Mouse (Mus musculus) erythroblast, adult 5-6 weeks (primary cell): Measurements from ENCODE around the gene Efcab6. TPM values are rescaled to one million over a fixed set of nuclear protein-coding genes. Genes with fewer than 3 reads are reported as not detected.
A peak's percentile ranks its signal among the peaks of the same experiment; 100 is the strongest.
"Not testable (repeated sequence)": the region's sequence is repeated elsewhere in the genome, so short reads cannot be mapped to it uniquely, and the experiment has no call there.

Experiments used
- ATAC-seq: replicated peaks from 2 replicates; pipeline ENCODE4 v1.8.0; 2016; ENCODE audit warnings: moderate number of reproducible peaks, mild to moderate bottlenecking, moderate TSS enrichment, inconsistent platforms; ENCODE audit not compliant: poor library complexity, low FRiP score, severe bottlenecking
- total RNA-seq, 2 experiments: library from RNA; stranded (forward) in 1 of 2; stranded (reverse) in 1 of 2; fragments of 150-400 nt in 1 of 2; fragments of 200-764, 138-1000 nt in 1 of 2; gene quantifications; 2 replicates each; pipeline versions ENCODE4 v1.2.3 to v1.2.4; 2015 to 2017; ENCODE audit warnings: low replicate concordance in 2 of 2

Efcab6 gene
- not detected in 2 replicates for total RNA-seq (2015; ENCODE audit: low replicate concordance)
- total RNA-seq (2017; ENCODE audit: low replicate concordance): not detected in 2 replicates

DNA sequence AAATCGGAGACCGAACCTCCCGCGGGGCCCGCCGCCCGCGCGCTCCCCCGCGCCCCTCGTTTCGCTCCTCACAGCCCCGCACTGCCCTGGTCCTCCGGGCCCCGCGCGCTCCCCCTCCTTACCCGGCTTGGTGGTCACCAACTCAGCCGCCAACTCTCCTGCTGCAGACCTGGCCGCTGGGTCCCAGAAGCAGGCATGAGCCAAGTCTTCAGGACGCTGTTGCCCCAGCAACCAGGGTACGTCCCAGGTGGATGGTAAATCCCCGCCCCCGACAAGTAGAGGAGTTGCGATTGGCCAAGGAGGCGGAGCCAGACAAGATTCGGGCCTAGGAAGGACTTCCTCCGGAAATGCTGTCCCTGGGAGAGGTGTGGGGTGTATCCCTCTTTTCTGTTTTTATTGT lies at the start of gene Efcab6:
TSS of gene Efcab6 (minus strand) at position 240 of the 400 bp plus-strand sequence.
- ATAC-seq: no peak

- no peak for ATAC-seq
These were observed 48.7 kb upstream of the Efcab6 start for GRCm38 (mm10) chr15:84113873-84114272.

DNA sequence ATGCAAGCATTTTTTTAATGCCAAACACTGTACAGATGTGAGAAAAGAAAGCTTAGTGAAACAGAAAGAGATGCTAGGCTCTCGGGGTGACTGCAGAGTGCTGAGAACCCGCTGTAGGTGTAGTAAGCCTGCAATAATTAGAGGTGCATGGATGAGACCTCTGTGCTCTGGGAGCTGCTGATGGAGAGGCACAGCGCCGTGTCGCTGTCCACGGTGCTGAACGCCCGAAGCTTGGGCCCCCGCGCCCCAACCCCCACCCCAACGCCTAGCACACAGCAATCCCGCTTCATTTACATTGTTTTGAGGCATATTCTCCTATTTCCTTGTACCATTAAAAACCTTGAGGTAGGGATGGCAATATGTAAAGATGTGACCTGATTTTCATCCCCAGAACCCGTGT lies 43.7 kb upstream of the Efcab6 start:
- ATAC-seq: no peak

DNA sequence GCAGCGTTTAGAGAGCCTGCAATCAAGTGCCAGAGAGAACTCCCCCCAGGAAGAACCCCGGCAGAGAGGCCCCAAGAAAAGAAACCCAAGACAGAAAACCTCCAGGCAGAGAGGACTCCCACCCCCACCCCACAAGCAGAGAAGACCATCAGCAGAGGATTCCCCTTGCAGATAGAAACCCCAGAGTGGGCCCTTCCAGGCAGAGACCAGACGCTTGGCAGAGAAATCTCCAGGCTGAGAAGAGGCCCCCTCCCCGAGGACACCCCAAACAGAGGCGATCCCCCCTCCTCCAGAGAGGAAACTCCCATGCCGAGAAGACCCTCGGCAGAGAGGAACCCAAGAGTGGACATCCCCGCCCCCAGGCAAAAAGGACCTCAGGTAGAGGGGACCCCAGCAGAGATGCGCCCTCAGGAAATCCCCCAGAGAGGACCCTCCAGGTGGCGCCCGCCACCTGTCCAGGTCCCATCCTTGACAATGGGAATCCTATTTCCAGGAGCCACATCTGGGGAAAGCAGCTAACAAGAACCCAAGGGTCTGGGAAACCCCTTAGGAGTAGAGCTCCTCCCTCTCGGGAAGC lies 40.8 kb upstream of the Efcab6 start:
- ATAC-seq: no peak

DNA sequence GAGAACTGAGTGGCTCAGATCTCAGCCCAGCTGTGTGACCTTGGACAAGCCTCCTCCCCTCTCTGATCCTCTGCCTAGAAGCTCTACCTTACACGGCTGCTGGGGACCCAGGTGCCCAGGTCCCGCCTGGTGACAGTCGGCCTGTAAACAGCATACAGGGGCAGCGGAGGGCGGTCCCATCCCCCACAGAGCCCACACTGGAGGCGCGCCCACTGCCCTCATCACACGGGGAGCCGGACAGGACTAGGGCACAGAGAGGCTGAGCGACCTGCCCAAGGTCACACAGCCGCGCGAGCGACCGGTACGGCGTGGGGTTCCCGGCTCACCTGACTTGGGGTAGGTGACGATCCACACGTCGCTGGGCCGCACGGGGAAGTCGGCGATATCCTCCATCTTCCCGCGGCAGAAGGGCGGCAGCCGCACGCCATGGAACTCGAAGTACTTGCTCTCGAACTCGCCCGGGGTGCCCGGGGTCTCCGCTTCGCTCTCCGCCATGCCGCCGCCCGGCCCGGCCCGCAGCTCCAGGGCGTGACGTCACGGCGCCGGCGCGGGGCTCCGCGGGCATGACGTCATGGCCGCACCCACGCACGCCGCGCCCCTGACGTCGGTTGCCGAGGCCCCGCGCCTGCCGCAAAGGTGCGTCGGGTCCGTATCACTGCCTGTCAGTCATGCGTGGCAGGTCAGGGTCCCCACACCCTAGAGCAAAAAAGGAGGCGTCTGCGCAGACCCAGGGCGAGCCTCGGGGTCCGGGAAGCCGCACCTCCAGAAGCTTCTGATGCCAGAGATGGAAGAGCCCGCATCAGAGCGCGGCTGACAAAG lies 40.1 kb upstream of the Efcab6 start, which contains the start of gene Sult4a1:
TSS of gene Sult4a1 (minus strand) at position 650 of the 819 bp plus-strand sequence.
- ATAC-seq: no peak

GRCm38 (mm10) chr15:84104626-84105025 lies 39.4 kb upstream of the Efcab6 start:
- no peak for ATAC-seq

- not testable (repeated sequence) for ATAC-seq
These were observed 32.4 kb upstream of the Efcab6 start for GRCm38 (mm10) chr15:84097536-84097935.

- no peak for ATAC-seq
These were observed 30.9 kb upstream of the Efcab6 start for GRCm38 (mm10) chr15:84096051-84096450.

- ATAC-seq: no peak
These were observed 29.7 kb upstream of the Efcab6 start for GRCm38 (mm10) chr15:84094921-84095320.

DNA sequence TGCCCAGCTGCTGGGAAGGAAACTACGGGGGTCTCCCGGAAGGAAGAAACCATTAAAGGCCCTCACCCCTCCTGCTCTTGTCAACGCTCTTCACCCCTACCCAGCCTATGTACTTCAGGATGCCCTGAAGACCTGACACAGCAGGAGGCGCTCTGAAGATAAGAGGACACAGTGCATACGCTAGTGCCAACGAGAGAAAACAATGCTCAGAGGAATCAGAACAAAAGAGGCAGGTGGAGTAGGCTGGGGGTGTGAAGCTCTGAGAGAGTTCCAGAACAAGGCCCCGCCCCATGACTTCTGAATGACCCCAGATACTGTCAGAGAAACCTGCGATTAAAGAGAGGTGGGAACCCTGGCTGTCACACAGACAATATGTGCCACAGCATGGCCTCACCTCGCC lies 21.6 kb upstream of the Efcab6 start:
- ATAC-seq: no peak

GRCm38 (mm10) chr15:84086364-84086763 lies 21.2 kb upstream of the Efcab6 start:
- ATAC-seq: no peak

DNA sequence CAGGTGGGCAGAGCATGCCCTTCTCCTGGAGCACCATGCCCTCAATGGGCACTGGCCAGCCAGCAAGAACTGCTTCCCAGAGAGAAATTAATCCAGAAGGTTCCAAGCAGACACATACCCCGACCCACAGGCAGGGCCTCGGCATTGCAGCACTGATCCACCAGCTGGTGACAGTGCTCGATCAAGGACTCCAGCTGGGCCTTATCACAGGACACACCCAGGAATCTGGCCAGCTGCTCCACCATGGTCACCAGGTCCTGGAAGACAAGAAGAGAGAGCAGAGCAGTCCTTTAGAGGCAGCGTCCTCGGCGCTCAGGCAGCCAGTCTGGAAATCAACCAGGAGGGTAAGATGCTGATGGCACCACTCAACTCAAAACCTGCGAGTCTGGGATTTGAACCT lies 14.9 kb upstream of the Efcab6 start:
- no peak for ATAC-seq

DNA sequence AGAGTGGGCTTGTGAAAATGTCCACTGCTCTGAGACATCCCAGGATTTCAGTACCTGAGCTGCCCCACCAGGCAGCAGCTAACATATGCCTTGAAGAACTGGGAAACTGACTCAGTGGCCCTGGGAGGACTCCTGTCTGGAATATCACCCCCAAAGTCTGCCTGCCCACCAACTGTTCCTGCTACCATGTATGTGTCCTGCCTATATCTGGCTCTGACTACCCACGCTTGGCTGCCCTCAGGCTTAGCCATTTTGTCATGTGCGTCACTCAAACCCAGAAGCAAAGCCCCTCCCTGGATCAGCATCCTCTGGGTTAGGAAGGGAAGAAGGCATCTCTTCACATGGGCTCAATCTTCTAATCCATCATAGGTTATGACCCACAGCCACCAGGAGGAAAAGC lies 14.3 kb upstream of the Efcab6 start:
- no peak for ATAC-seq

GRCm38 (mm10) chr15:84078667-84079066 lies 13.5 kb upstream of the Efcab6 start:
- ATAC-seq: no peak

- no peak for ATAC-seq
These were observed 12.0 kb upstream of the Efcab6 start for GRCm38 (mm10) chr15:84077151-84077550.

DNA sequence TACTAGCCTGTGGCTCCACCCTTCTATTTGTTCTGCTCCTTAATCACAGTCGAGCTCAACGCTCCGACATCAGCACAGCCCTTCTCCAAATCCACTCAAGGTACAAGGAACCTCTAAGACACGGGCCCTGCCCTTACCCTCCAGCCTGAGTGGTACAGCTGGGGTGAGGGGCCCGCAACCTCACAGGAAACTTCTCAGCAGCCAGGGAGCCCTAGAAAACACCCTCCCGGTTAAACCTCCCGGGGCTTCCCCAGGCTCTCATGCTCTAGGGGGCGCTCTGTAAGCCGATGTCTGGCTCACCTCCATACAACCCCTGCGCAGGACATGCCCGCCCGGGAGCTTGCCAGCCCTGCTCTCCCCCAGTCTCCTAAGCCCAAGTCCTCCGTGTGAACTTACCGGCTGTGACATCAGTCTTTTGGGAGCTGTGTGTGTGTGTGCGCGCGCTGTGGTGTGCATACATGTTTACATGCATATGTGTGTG lies 9.6 kb upstream of the Efcab6 start:
- no peak for ATAC-seq

DNA sequence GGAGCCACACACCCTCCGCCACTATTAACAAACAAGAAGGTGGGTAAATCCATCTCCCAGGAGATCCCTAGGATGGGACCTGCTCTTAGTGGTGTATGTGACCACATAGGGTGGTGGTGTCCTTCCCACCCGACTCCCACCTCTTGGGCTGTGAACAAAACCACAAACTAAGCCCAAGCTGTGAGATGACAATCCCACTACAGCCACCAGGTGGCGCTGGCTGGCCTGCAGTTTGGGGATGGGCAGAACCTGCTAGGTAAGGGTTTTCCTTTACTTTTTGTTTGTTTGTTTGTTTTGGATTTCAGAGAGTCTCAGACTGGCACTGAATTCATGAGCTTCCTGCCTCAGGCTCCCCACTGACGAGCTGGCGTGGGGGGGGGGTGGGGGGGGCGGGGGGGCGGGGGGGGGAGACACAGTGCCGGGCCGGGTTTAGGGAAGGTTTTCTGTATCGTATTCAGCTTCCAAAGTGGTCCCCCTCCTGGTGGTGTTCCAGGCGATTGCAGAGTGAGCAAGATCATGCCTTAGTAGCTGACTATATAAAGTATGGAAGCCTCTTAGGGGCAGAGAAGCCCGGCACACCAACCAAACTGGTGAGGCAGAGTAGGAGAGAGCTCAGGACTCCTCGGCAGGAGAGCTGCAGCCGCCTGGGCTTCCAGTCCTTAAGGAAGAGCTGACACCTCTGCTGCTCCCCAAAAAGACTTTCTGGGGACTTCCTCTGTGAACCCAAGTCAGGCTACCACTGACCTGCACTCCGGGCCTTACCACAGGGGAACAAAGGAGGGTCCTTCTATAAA lies 8.9 kb upstream of the Efcab6 start:
- peak; percentile 58 for ATAC-seq

DNA sequence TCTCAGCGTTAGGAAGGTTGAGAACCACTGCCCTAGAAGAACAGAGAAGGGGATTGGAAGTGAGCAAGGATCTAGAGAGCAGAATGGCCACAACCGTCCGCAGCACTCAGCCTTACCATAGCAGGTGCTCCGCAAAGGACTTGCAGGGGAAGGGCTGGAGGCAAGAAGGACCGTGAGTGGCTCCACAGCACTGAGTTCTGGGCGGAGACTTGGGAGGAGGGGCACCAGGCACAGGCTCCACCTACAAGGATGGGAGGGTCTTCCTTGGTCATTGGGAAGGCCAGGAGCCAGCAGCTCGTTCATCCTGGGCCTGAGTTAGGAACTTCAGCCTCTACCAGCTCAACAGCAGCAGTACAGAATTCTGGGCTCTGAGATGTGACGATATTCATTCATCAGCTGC lies 7.9 kb upstream of the Efcab6 start:
- no peak for ATAC-seq

GRCm38 (mm10) chr15:84072226-84072625 lies 7.0 kb upstream of the Efcab6 start:
- ATAC-seq: no peak

DNA sequence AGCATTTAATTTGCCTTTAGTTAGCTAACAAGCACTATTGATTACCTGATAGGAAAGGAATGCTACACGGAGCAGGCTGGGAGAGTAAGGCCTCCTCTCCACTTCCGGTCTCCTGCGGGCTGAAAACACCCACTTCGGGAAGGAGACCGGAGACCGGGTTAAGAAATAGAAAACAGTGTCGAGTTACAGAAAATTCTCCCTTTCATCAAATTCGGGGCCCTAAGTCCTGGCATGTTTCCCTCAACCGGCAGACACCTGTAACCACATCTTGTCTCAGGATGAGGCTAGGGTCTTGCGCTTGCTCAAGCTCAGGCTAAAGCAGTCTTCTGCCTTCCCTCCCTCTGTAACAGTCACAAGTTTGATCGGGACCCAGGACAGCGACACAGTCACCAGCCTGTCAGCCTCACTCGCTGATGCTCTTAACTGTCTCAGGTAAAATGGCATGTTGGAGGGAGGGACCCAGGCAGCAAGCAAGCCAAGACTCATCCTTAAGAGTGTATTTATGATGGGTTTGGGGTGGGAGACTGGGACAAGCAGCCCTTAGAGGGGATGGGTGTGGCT lies 5.0 kb upstream of the Efcab6 start:
- ATAC-seq: no peak
